31 mouse cellular contexts compared by ENCODE assay signal in genomic region chr2:52286421-52286820, GRCm38 (mm10).
DNase-seq lines count a peak whose midpoint lies in the region; ATAC-seq and TF ChIP-seq lines count a peak whose summit lies in the region.
"Had no signal": no experiment of that assay in that cellular context is flagged by ENCODE, and none has a peak within 500 bp of the region (broad histone marks: within the 10 kb centered on the region; RNA-seq: fewer than 3 reads in every experiment).

No protein-coding gene starts in this region.

- no peaks in the 10 kb centered on the region for H3K27me3 ChIP-seq in midbrain, embryonic 14.5 days (ENCODE audit: control insufficient read depth, insufficient read depth, low read length)
- no peaks in the 10 kb centered on the region for H3K27me3 ChIP-seq in midbrain, postnatal 0 days (ENCODE audit: insufficient read depth, low read length)
- H3K27me3 ChIP-seq: embryonic facial prominence, embryonic 15.5 days; forebrain, embryonic 12.5 days; hindbrain, embryonic 12.5 days; limb, embryonic 13.5 days; midbrain, embryonic 12.5 days; Patski; stomach, embryonic 15.5 days had no signal

- no peak for ATAC-seq in midbrain, embryonic 14.5 days (ENCODE audit: low FRiP score, low TSS enrichment)
- ATAC-seq in midbrain, postnatal 0 days (ENCODE audit: low FRiP score): no peak
- ATAC-seq: forebrain, postnatal 0 days; Patski had no signal

- H3K27ac ChIP-seq in midbrain, embryonic 14.5 days (replicated peaks; ENCODE audit: low read depth, low read length): no peak overlapping the region
- no peak overlapping the region for H3K27ac ChIP-seq in midbrain, postnatal 0 days (ENCODE audit: low read depth, low read length)
- H3K27ac ChIP-seq: embryonic facial prominence, embryonic 10.5 days; embryonic facial prominence, embryonic 15.5 days; forebrain, embryonic 12.5 days; hindbrain, embryonic 12.5 days; layer of hippocampus, adult 2 months; left cerebral cortex, adult 2 months; limb, embryonic 13.5 days; midbrain, embryonic 12.5 days; stomach, embryonic 15.5 days had no signal

- H3K4me3 ChIP-seq in midbrain, embryonic 14.5 days (replicated peaks; ENCODE audit: low read depth, low read length): no peak overlapping the region
- H3K4me3 ChIP-seq in midbrain, postnatal 0 days (ENCODE audit: low read depth, low read length): no peak overlapping the region
- H3K4me3 ChIP-seq: embryonic facial prominence, embryonic 10.5 days; embryonic facial prominence, embryonic 15.5 days; forebrain, embryonic 12.5 days; hindbrain, embryonic 12.5 days; layer of hippocampus, adult 2 months; left cerebral cortex, adult 2 months; limb, embryonic 13.5 days; midbrain, embryonic 12.5 days; stomach, embryonic 15.5 days had no signal

- 72% methylated on average over 6 of the region's 6 CpGs for WGBS in midbrain, embryonic 14.5 days
- WGBS in midbrain, postnatal 0 days: 54% methylated on average over 6 of the region's 6 CpGs

- H3K36me3 ChIP-seq in midbrain, embryonic 14.5 days (ENCODE audit: control insufficient read depth, insufficient read depth, low read length): no peaks in the 10 kb centered on the region
- no peaks in the 10 kb centered on the region for H3K36me3 ChIP-seq in midbrain, postnatal 0 days (ENCODE audit: insufficient read depth, low read length)
- H3K36me3 ChIP-seq: embryonic facial prominence, embryonic 10.5 days; embryonic facial prominence, embryonic 15.5 days; forebrain, embryonic 12.5 days; G1E; hindbrain, embryonic 12.5 days; limb, embryonic 13.5 days; midbrain, embryonic 12.5 days; stomach, embryonic 15.5 days had no signal

- no peaks in the 10 kb centered on the region for H3K9me3 ChIP-seq in midbrain, embryonic 14.5 days (ENCODE audit: control insufficient read depth, low read length)
- no peaks in the 10 kb centered on the region for H3K9me3 ChIP-seq in midbrain, postnatal 0 days (ENCODE audit: low read length)
- H3K9me3 ChIP-seq: embryonic facial prominence, embryonic 10.5 days; embryonic facial prominence, embryonic 15.5 days; forebrain, embryonic 12.5 days; G1E; hindbrain, embryonic 12.5 days; limb, embryonic 13.5 days; midbrain, embryonic 12.5 days; stomach, embryonic 15.5 days had no signal

- no peak overlapping the region for H3K9ac ChIP-seq in midbrain, embryonic 14.5 days (replicated peaks; ENCODE audit: low read length)
- no peak overlapping the region for H3K9ac ChIP-seq in midbrain, postnatal 0 days (replicated peaks; ENCODE audit: low read length, poor library complexity, severe bottlenecking)
- H3K9ac ChIP-seq: embryonic facial prominence, embryonic 15.5 days; forebrain, embryonic 12.5 days; forebrain, postnatal 0 days; hindbrain, embryonic 12.5 days; limb, embryonic 13.5 days; midbrain, embryonic 12.5 days; stomach, embryonic 15.5 days had no signal

- H3K4me1 ChIP-seq in midbrain, embryonic 14.5 days (ENCODE audit: control insufficient read depth, insufficient read depth, low read length): no peaks in the 10 kb centered on the region
- no peaks in the 10 kb centered on the region for H3K4me1 ChIP-seq in midbrain, postnatal 0 days (ENCODE audit: insufficient read depth, low read length)
- H3K4me1 ChIP-seq: embryonic facial prominence, embryonic 10.5 days; embryonic facial prominence, embryonic 15.5 days; forebrain, embryonic 12.5 days; hindbrain, embryonic 12.5 days; limb, embryonic 13.5 days; midbrain, embryonic 12.5 days; stomach, embryonic 15.5 days had no signal

- no peak overlapping the region for H3K4me2 ChIP-seq in midbrain, embryonic 14.5 days (ENCODE audit: low read length)
- H3K4me2 ChIP-seq in midbrain, postnatal 0 days (ENCODE audit: low read depth, low read length, poor library complexity, severe bottlenecking): no peak overlapping the region
- H3K4me2 ChIP-seq: embryonic facial prominence, embryonic 15.5 days; forebrain, embryonic 12.5 days; heart, embryonic 11.5 days; hindbrain, embryonic 12.5 days; limb, embryonic 13.5 days; liver, embryonic 11.5 days; midbrain, embryonic 12.5 days; stomach, embryonic 15.5 days had no signal

- peak; percentile 5 for DNase-seq in midbrain, embryonic 14.5 days
- DNase-seq in midbrain, postnatal 0 days (ENCODE audit: low spot score): no peak
- DNase-seq in adrenal gland, postnatal 10 days: peak; percentile 15
- peak; percentile 17 for DNase-seq in brain, embryonic 14.5 days (ENCODE audit: low read depth)
- DNase-seq in spleen, postnatal 14 days (ENCODE audit: low spot score in 2 of 2): no peak
- DNase-seq in gastrocnemius, postnatal 10 days: no peak
- DNase-seq in layer of hippocampus, adult 18-20 months (ENCODE audit: low spot score in 2 of 2): no peak
- DNase-seq: cerebellum, adult 8-10 months; cerebellum, postnatal 25 days; forebrain, postnatal 0 days; gastrocnemius, postnatal 36 days; heart, adult 18-20 months; heart, postnatal 36 days; kidney, adult 11 months; kidney, postnatal 14 days; lung, postnatal 36 days; thymus, adult 18-20 months; thymus, postnatal 25 days had no signal

- TF ChIP-seq CTCF in midbrain, postnatal 0 days (IDR thresholded peaks at IDR 0.05): no peak
- TF ChIP-seq CTCF in brain, embryonic 14.5 days (IDR thresholded peaks at IDR 0.05; ENCODE audit: borderline replicate concordance, extremely low read depth, insufficient read depth, insufficient read length): no peak

- no peak for TF ChIP-seq POLR2A in brain, embryonic 14.5 days (IDR thresholded peaks at IDR 0.05; ENCODE audit: borderline replicate concordance, extremely low read depth, insufficient read depth, insufficient read length, poor library complexity, severe bottlenecking)

Comparison
In these comparisons a context has a peak if more than half of its experiments do, and no peak if none do; other contexts are left out.
1. DNase-seq: peak in midbrain, embryonic 14.5 days (single experiment), adrenal gland, postnatal 10 days (single experiment) and brain, embryonic 14.5 days (single experiment); none in midbrain, postnatal 0 days (single experiment), spleen, postnatal 14 days (0 of 2), gastrocnemius, postnatal 10 days (single experiment) and layer of hippocampus, adult 18-20 months (0 of 2).